ENCODE assay signal across 22 mouse cellular contexts in the genomic region with DNA sequence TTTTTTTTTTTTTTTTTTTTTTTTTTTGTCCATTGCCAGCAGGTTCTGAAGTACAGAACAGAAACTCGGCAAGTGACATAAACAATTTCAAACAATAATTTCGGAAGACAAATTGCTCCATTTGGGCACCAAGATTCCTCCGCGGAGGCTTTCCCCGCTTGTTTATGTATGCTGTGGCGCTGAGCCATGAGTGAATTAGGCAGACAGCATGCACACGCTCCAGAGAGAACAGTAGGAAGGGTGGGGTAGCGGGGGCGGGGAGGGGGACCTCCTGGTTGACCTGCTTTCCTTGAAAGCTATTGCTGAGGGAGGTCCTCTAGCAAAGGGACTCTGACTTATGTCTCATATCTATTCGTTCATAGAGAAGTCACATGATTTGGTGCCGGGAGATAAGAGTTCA. TPM values are rescaled to one million over a fixed set of nuclear protein-coding genes. Genes with fewer than 3 reads are reported as not detected.
DNase-seq lines count a peak whose midpoint lies in the region; ATAC-seq and TF ChIP-seq lines count a peak whose summit lies in the region.
"Had no signal": no experiment of that assay in that cellular context is flagged by ENCODE, and none has a peak within 500 bp of the region (broad histone marks: within the 10 kb centered on the region; RNA-seq: fewer than 3 reads in every experiment).

No protein-coding gene starts in this region.

- DNase-seq in cerebellum, adult 2 months: no peak
- DNase-seq in cerebellum, adult 9-10 months: no peak
- peak; percentile 82 for DNase-seq in lung, embryonic 14.5 days
- DNase-seq in lung, adult 18-20 months: no peak
- DNase-seq in retina, embryonic 14.5 days (ENCODE audit: low spot score): peak; percentile 54
- no peak for DNase-seq in T-cell, adult 2 months (ENCODE audit: low spot score)
- DNase-seq: adrenal gland, postnatal 25 days; gastrocnemius, adult 2 months; kidney, adult 2 months; kidney, postnatal 25 days; layer of hippocampus, adult 9-11 months; liver, postnatal 0 days; right cerebral cortex, postnatal 14 days; thymus, postnatal 4 days had no signal

- H3K27me3 ChIP-seq in cerebellum, adult 2 months (ENCODE audit: control insufficient read depth, insufficient read depth, low read length): no peaks in the 10 kb centered on the region
- H3K27me3 ChIP-seq in heart, embryonic 12.5 days (replicated peaks): no peaks in the 10 kb centered on the region
- H3K27me3 ChIP-seq in heart, embryonic 11.5 days (ENCODE audit: control insufficient read depth, insufficient read depth, low read length): no peaks in the 10 kb centered on the region
- H3K27me3 ChIP-seq in lung, embryonic 14.5 days (ENCODE audit: insufficient read depth, low read length): no peaks in the 10 kb centered on the region
- H3K27me3 ChIP-seq: limb, embryonic 15.5 days had no signal

- H3K9ac ChIP-seq in heart, embryonic 12.5 days: no peak overlapping the region
- H3K9ac ChIP-seq in heart, embryonic 11.5 days (ENCODE audit: low read depth, low read length): no peak overlapping the region
- no peak overlapping the region for H3K9ac ChIP-seq in lung, embryonic 14.5 days
- H3K9ac ChIP-seq: hindbrain, embryonic 13.5 days; limb, embryonic 15.5 days; liver, postnatal 0 days had no signal

- no peak for TF ChIP-seq POLR2A in cerebellum, adult 2 months (IDR thresholded peaks at IDR 0.05; ENCODE audit: borderline replicate concordance, insufficient read depth, low read length)

- WGBS in cerebellum, adult 2 months: 30% methylated on average over 11 of the region's 11 CpGs
- 67% methylated on average over 11 of the region's 11 CpGs for WGBS in heart, embryonic 12.5 days
- 63% methylated on average over 11 of the region's 11 CpGs for WGBS in heart, embryonic 11.5 days (ENCODE audit: insufficient replicate concordance)
- 29% methylated on average over 11 of the region's 11 CpGs for WGBS in lung, embryonic 14.5 days

- H3K36me3 ChIP-seq in heart, embryonic 12.5 days: peaks cover 3% of the 10 kb centered on the region; the same call in 1 of the 2 replicates
- H3K36me3 ChIP-seq in heart, embryonic 11.5 days (ENCODE audit: control insufficient read depth, insufficient read depth, low read length): no peaks in the 10 kb centered on the region
- H3K36me3 ChIP-seq in lung, embryonic 14.5 days (ENCODE audit: insufficient read depth): no peaks in the 10 kb centered on the region
- H3K36me3 ChIP-seq: hindbrain, embryonic 13.5 days; limb, embryonic 15.5 days had no signal

- H3K9me3 ChIP-seq in heart, embryonic 12.5 days (replicated peaks): no peaks in the 10 kb centered on the region
- no peaks in the 10 kb centered on the region for H3K9me3 ChIP-seq in heart, embryonic 11.5 days (replicated peaks; ENCODE audit: control insufficient read depth, low read length)
- H3K9me3 ChIP-seq in lung, embryonic 14.5 days (ENCODE audit: low read depth, low read length): no peaks in the 10 kb centered on the region
- H3K9me3 ChIP-seq: hindbrain, embryonic 13.5 days; limb, embryonic 15.5 days had no signal

- no peak overlapping the region for H3K27ac ChIP-seq in cerebellum, adult 2 months (ENCODE audit: insufficient read depth, low read length)
- H3K27ac ChIP-seq in heart, embryonic 12.5 days (ENCODE audit: poor library complexity, severe bottlenecking): no peak overlapping the region; the same call in 1 of the 2 replicates
- no peak overlapping the region for H3K27ac ChIP-seq in heart, embryonic 11.5 days (ENCODE audit: low read depth, low read length)
- H3K27ac ChIP-seq in lung, embryonic 14.5 days (ENCODE audit: low read depth): no peak overlapping the region
- H3K27ac ChIP-seq: gastrocnemius, adult 2 months; hindbrain, embryonic 13.5 days; limb, embryonic 15.5 days had no signal

- no peak for ATAC-seq in heart, embryonic 12.5 days (ENCODE audit: insufficient number of reproducible peaks, low FRiP score)
- no peak for ATAC-seq in heart, embryonic 11.5 days (replicated peaks; ENCODE audit: insufficient number of reproducible peaks, low FRiP score, low TSS enrichment)
- peak; percentile 62; the same call in 1 of the 2 replicates for ATAC-seq in lung, embryonic 14.5 days (ENCODE audit: insufficient read depth)
- ATAC-seq: activated CD4-positive, CD25-positive, alpha-beta regulatory T cell, adult 4 months; forebrain, embryonic 16.5 days; liver, postnatal 0 days had no signal

- no peaks in the 10 kb centered on the region for H3K4me1 ChIP-seq in cerebellum, adult 2 months (ENCODE audit: control insufficient read depth, insufficient read depth, low read length)
- peaks cover 72% of the 10 kb centered on the region for H3K4me1 ChIP-seq in heart, embryonic 12.5 days (replicated peaks)
- peaks cover 40% of the 10 kb centered on the region for H3K4me1 ChIP-seq in heart, embryonic 11.5 days (ENCODE audit: control insufficient read depth, insufficient read depth, low read length)
- H3K4me1 ChIP-seq in lung, embryonic 14.5 days (ENCODE audit: insufficient read depth): peaks cover 4% of the 10 kb centered on the region; the same call in 1 of the 2 replicates
- H3K4me1 ChIP-seq: hindbrain, embryonic 13.5 days; limb, embryonic 15.5 days had no signal

- 0 out of 2 replicates have a peak overlapping the region, but pooled peaks have one; percentile 9 for H3K4me2 ChIP-seq in heart, embryonic 12.5 days
- no peak overlapping the region for H3K4me2 ChIP-seq in heart, embryonic 11.5 days
- peak overlapping the region; percentile 38 for H3K4me2 ChIP-seq in lung, embryonic 14.5 days
- H3K4me2 ChIP-seq: hindbrain, embryonic 13.5 days; limb, embryonic 15.5 days; midbrain, embryonic 11.5 days had no signal

- peak overlapping the region; percentile 21 for H3K4me3 ChIP-seq in cerebellum, adult 2 months (replicated peaks; ENCODE audit: insufficient read depth, low read depth, low read length)
- H3K4me3 ChIP-seq in heart, embryonic 12.5 days: no peak overlapping the region
- no peak overlapping the region for H3K4me3 ChIP-seq in heart, embryonic 11.5 days (ENCODE audit: low read depth, low read length)
- H3K4me3 ChIP-seq in lung, embryonic 14.5 days (ENCODE audit: low read depth, low read length): no peak overlapping the region
- H3K4me3 ChIP-seq: gastrocnemius, adult 2 months; hindbrain, embryonic 13.5 days; limb, embryonic 15.5 days; myocyte had no signal

- no peak for TF ChIP-seq CTCF in cerebellum, adult 2 months (IDR thresholded peaks at IDR 0.05; ENCODE audit: borderline replicate concordance, insufficient read depth, low read depth, low read length)
- TF ChIP-seq CTCF in lung, embryonic 14.5 days (IDR thresholded peaks at IDR 0.05; ENCODE audit: low read depth): no peak

RNA-seq across cellular contexts. Expression of gene Myocd, which starts 13.6 kb away (rescaled TPM):
- polyA plus RNA-seq in cerebellum, adult 2 months (2012; rRNA removed): 0.13 and 0.19 TPM in 2 replicates
- 72.7 and 74.9 TPM in 2 replicates for polyA plus RNA-seq in heart, embryonic 12.5 days (2016; fragmentation: Nextera tagmentation; extraction: Ambion mirVana)
- polyA plus RNA-seq in heart, embryonic 11.5 days (2014; fragmentation: Nextera tagmentation; extraction: Ambion mirVana): 66.4 and 66.5 TPM in 2 replicates
- 24.1 and 26.5 TPM in 2 replicates for polyA plus RNA-seq in lung, embryonic 14.5 days (2014; fragmentation: Nextera tagmentation; extraction: Ambion mirVana)
- polyA plus RNA-seq: activated CD4-positive, CD25-positive, alpha-beta regulatory T cell, adult 4 months had no signal

Comparison
In these comparisons a context has a peak if more than half of its experiments do, and no peak if none do; other contexts are left out.
1. DNase-seq: peak in lung, embryonic 14.5 days (single experiment) and retina, embryonic 14.5 days (single experiment); none in cerebellum, adult 2 months (0 of 2), cerebellum, adult 9-10 months (single experiment), lung, adult 18-20 months (0 of 2) and T-cell, adult 2 months (single experiment).
2. RNA of gene Myocd, which starts 13.6 kb away (polyA plus RNA-seq): 72.7 to 74.9 TPM in heart, embryonic 12.5 days, 66.4 to 66.5 TPM in heart, embryonic 11.5 days and 24.1 to 26.5 TPM in lung, embryonic 14.5 days; 0.13 to 0.19 TPM in cerebellum, adult 2 months; every median in the first group is over 10 times any median in the second.